Mouse (Mus musculus): ENCODE measurements around the gene Scd2. TPM values are rescaled to one million over a fixed set of nuclear protein-coding genes. Genes with fewer than 3 reads are reported as not detected.
A peak's percentile ranks its signal among the peaks of the same experiment; 100 is the strongest.

Scd2 gene
- polyA plus RNA-seq, 1 experiment from 2014 or later, result 254 TPM

DNA sequence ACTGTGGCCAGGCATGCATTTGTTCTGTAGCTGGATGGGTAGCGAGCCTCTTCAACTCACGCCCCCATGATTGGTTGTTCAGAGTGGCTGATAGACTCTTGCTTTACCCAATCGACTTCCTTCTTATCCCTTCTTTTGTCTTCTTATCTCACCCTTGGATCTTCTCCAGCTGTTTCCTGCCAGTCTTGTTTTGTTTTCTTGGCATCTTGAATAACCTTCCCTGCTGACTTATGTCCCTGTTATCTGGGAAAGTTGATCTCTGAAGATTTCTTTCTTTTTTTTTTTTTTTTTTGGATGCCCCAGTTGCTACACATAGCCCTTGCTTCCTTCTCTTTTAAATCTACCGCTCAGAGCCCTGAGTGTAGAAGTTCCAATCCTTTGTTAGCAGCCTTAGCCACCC is 34.0 kb upstream of the Scd2 start:
- Histone ChIP-seq H3K27me3 (no peaks in the 10 kb centered on the region), H3K9me3 (no peaks in the 10 kb centered on the region)

DNA sequence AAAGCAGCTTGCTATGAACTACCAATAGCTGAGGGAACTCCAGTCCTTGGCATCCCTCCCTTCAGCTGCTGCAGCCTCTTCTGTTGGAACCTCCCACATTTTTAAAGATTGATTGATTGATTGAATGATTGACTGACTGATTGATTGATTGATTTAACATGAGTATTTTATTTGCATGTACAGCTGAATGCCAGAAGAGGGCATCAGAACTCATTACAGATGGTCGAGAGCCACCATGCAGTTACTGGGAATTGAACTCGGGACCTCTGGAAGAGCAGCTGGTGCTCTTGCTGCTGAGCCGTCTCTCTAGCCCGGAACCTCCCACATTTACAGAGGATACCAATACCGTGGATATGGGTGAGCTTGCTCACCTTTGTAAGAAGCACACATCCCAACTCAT is 33.0 kb upstream of the Scd2 start:
- Histone ChIP-seq H3K9ac (replicated peaks) (no peak overlapping the region), H3K27ac (no peak overlapping the region), H3K27me3 (no peaks in the 10 kb centered on the region), H3K4me2 (replicated peaks) (no peak overlapping the region), H3K36me3 (no peaks in the 10 kb centered on the region), H3K4me3 (replicated peaks) (no peak overlapping the region), H3K4me1 (replicated peaks) (peaks cover 3% of the 10 kb centered on the region; the same call in 1 of the 2 replicates), H3K9me3 (no peaks in the 10 kb centered on the region)
- ATAC-seq, result no peak
- WGBS, result 83% methylated on average over 5 of the region's 5 CpGs

More for the DNA sequence above, 34.0 kb upstream of the Scd2 start:
- no peak overlapping the region for H3K4me2 ChIP-seq (replicated peaks)
- H3K9ac ChIP-seq (replicated peaks), result no peak overlapping the region
- WGBS, result 79% methylated on average over 4 of the region's 4 CpGs
- ATAC-seq, result no peak
- H3K27ac ChIP-seq, result no peak overlapping the region
- no peak overlapping the region for H3K4me3 ChIP-seq (replicated peaks)
- H3K4me1 ChIP-seq (replicated peaks), result no peaks in the 10 kb centered on the region
- no peaks in the 10 kb centered on the region for H3K36me3 ChIP-seq

DNA sequence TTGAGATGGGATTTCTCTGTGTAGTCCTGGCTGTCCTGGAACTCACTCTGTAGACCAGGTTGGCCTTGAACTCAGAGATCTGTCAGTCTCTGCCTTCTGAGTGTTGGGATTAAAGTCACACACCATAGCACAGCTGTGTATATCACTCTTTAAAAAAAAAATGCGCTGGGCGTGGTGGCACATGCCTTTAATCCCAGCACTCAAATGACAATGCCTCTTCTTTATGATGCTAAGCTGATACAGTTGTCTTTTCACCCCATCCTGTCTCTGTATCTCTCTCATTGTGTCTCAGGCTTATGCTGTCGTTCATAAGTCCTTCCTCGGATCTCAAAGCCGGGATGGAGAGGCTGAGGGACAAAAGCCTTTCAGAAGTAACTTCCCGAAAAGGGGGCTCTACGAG is 31.7 kb upstream of the Scd2 start:
- Histone ChIP-seq H3K4me1 (replicated peaks) (peaks cover 13% of the 10 kb centered on the region), H3K27ac (no peak overlapping the region), H3K9ac (replicated peaks) (no peak overlapping the region), H3K4me3 (replicated peaks) (no peak overlapping the region), H3K9me3 (no peaks in the 10 kb centered on the region), H3K27me3 (no peaks in the 10 kb centered on the region), H3K36me3 (no peaks in the 10 kb centered on the region), H3K4me2 (replicated peaks) (no peak overlapping the region)
- WGBS, result 51% methylated on average over 7 of the region's 7 CpGs
- no peak for ATAC-seq

DNA sequence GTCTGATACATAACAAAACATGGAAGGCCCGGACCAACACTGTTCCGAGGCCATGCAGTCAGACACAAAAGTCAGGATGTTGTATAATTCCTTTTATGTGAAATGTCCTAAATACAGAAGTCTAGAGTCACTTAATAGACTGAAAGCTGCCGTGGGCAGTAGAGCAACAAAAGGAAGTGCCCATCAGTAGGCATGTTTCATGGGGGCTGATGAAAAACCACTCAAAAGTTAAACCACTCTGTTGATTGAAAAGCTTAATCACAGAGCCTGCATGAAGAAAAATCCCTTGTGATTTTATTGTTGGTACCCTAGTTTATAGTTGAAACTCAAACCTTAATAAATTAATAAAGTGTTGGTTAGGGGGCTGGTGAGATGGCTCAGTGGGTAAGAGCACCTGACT is 29.9 kb upstream of the Scd2 start:
- WGBS, result 84% methylated on average over 3 of the region's 3 CpGs

DNA sequence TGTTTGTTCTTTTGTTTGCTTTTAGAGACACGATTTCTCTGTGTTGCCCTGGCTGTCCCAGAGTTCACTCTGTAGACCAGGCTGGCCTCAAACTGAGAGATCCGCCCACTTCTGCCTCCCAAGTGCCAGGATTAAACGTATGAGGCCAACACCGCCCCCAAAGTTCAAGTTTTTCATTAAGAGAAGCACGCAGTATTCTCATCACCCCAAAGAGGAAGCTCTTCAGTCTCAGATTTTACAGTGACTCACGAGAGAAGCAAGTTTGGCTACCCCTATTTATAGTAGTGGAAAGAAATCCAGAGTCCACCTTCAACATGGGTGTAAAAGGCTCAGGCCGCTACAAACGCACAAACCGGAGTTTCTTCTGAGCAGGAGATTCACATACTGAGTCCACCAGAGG is 29.2 kb upstream of the Scd2 start:
- Histone ChIP-seq H3K4me1 (replicated peaks) (peaks cover 20% of the 10 kb centered on the region), H3K27me3 (no peaks in the 10 kb centered on the region), H3K9ac (replicated peaks) (no peak overlapping the region), H3K4me2 (replicated peaks) (no peak overlapping the region), H3K36me3 (no peaks in the 10 kb centered on the region), H3K9me3 (no peaks in the 10 kb centered on the region), H3K27ac (no peak overlapping the region), H3K4me3 (replicated peaks) (no peak overlapping the region)
- WGBS, result 75% methylated on average over 9 of the region's 9 CpGs
- ATAC-seq, result no peak

More for the DNA sequence above, 29.9 kb upstream of the Scd2 start:
- ATAC-seq, result no peak
- no peak overlapping the region for H3K4me2 ChIP-seq (replicated peaks)
- H3K9me3 ChIP-seq, result no peaks in the 10 kb centered on the region
- H3K36me3 ChIP-seq, result no peaks in the 10 kb centered on the region
- no peaks in the 10 kb centered on the region for H3K27me3 ChIP-seq
- H3K4me1 ChIP-seq (replicated peaks), result peaks cover 20% of the 10 kb centered on the region
- H3K27ac ChIP-seq, result no peak overlapping the region
- H3K4me3 ChIP-seq (replicated peaks), result no peak overlapping the region
- H3K9ac ChIP-seq (replicated peaks), result no peak overlapping the region

DNA sequence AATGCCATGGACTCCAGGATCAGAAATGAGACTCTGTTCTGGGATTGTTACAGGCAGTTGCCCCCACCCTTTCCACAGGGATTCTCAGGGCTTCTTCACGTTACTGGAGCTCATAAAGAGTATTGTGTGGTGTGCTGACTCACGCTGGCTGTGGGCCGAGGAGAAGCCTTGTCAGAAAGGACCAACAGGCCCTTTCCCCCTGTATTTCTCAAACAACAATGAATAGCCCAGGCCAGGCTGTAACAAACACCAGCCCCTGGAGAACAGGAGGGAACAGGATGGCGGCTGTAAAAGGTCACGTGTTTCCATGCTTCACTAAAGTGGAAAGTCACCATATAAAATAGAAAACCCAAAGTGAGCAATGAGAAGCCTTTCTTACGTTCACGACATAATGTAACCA is 28.2 kb upstream of the Scd2 start:
- H3K4me1 ChIP-seq (replicated peaks), result peaks cover 20% of the 10 kb centered on the region
- no peak for ATAC-seq
- H3K9me3 ChIP-seq, result no peaks in the 10 kb centered on the region
- no peak overlapping the region for H3K27ac ChIP-seq
- no peak overlapping the region for H3K4me2 ChIP-seq (replicated peaks)
- no peaks in the 10 kb centered on the region for H3K27me3 ChIP-seq
- no peak overlapping the region for H3K4me3 ChIP-seq (replicated peaks)
- 49% methylated on average over 7 of the region's 7 CpGs for WGBS
- no peaks in the 10 kb centered on the region for H3K36me3 ChIP-seq
- H3K9ac ChIP-seq (replicated peaks), result no peak overlapping the region

DNA sequence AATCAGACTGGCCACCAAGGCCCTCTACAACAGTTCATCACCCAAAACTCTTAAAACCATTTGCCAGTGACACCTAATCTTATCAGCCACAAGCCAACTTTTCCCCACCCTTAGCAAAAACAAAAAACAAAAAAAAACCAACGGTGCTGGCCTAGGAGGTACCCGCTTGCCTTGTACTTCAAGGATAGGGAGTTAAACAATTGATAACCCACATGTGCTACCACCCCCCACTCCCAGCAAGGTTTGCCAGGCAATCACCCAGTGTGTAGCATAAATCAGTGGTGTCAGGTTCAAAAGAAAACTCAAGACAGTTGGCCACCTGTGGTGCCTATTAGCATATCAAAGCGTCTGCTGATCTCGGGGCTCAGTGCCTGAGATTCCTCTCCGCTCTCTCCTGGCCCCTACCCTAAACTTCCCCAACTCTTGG is 27.6 kb upstream of the Scd2 start:
- Histone ChIP-seq H3K9me3 (no peaks in the 10 kb centered on the region), H3K4me2 (replicated peaks) (peak overlapping the region; percentile 77; the same call in 1 of the 2 replicates), H3K4me3 (replicated peaks) (no peak overlapping the region), H3K27ac (no peak overlapping the region), H3K36me3 (no peaks in the 10 kb centered on the region), H3K4me1 (replicated peaks) (peaks cover 20% of the 10 kb centered on the region), H3K27me3 (no peaks in the 10 kb centered on the region), H3K9ac (replicated peaks) (no peak overlapping the region)
- 17% methylated on average over 5 of the region's 5 CpGs for WGBS
- no peak for ATAC-seq

DNA sequence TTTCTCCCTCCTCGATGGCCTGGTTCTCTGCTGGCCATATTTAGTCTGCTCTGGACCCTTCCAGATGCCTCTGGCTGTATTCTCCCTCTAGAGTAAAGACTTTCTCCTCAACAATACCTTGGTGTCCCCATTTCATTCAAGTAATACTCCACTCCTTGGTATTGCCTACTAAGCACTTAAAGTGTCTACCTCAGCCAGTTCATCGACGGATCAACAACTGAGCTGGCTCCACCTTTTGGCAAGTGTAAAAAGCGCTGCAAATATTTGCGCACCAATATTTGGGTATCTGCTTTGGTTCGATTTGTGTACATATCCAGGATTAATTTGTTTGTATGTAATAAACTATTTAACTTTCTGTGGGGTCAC is 27.0 kb upstream of the Scd2 start:
- Histone ChIP-seq H3K4me3 (replicated peaks) (peak overlapping the region; percentile 64), H3K4me2 (replicated peaks) (peak overlapping the region; percentile 77), H3K27me3 (no peaks in the 10 kb centered on the region), H3K9ac (replicated peaks) (peak overlapping the region; percentile 76; the same call in 1 of the 2 replicates), H3K4me1 (replicated peaks) (peaks cover 20% of the 10 kb centered on the region), H3K27ac (peak overlapping the region; percentile 88), H3K36me3 (no peaks in the 10 kb centered on the region), H3K9me3 (no peaks in the 10 kb centered on the region)
- ATAC-seq, result peak; percentile 18
- WGBS, result 5% methylated on average over 6 of the region's 6 CpGs

DNA sequence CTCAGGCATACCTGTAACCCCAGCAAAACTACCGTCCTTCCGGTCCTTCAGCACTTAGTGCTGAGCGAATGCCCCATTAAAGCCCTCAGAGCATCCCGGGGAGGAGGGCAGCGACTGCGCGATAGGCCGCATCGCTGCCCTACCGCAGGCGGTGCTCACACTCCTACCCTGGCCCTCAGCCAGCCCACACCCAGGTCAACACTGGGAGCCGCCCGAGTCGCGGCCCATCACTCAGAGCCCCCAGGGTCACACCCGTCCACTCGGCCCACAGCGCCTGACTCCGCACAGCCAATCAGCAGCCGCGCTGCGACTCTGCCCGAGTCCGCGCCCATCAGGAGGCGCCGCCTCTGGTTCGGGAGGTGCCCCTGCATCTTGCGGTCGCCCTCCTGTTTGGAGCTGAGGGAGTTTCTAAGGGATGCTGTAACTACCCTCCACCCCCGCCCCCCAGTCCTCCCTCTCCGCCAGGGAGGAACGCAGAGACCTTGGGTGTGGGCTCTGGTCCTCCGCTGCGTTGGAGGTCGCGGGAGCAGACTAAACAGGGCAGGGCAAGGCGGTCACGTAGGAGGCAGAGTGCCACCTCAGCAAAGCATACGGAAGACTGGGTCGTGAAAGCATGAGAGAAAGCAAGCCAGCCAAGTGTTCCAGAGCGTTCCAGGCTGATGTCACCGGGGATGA is 26.5 kb upstream of the Scd2 start:
- WGBS, result under 1% methylated on average over 43 of the region's 43 CpGs
- Histone ChIP-seq H3K9ac (replicated peaks) (peak overlapping the region; percentile 76), H3K4me2 (replicated peaks) (peak overlapping the region; percentile 77), H3K4me3 (replicated peaks) (peak overlapping the region; percentile 64), H3K27me3 (no peaks in the 10 kb centered on the region), H3K4me1 (replicated peaks) (peaks cover 20% of the 10 kb centered on the region), H3K9me3 (no peaks in the 10 kb centered on the region), H3K27ac (peak overlapping the region; percentile 88), H3K36me3 (no peaks in the 10 kb centered on the region)
- peak; percentile 98 for ATAC-seq

DNA sequence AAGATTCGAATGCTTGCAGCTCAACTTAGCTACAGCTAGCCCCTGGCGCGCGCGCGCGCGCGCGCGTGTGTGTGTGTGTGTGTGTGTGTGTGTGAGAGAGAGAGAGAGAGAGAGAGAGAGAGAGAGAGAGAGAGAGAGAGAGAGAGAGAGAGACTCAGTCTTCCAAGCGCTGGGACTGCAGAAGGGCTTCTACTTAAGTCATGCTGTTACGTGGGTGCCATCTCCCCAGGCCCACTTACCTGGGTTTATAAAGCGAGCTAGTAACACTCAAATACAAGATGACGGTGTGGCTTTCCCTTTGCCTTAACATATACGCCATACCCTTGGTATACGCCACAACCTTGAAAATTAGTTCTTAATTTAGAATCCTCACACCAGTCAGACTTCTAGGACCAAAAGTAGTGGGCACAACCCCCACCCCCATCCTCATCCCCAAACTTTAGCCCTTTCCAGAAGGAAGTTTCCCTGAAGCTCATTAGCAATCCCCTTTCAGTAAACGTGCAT is 25.9 kb upstream of the Scd2 start:
- no peaks in the 10 kb centered on the region for H3K27me3 ChIP-seq

DNA sequence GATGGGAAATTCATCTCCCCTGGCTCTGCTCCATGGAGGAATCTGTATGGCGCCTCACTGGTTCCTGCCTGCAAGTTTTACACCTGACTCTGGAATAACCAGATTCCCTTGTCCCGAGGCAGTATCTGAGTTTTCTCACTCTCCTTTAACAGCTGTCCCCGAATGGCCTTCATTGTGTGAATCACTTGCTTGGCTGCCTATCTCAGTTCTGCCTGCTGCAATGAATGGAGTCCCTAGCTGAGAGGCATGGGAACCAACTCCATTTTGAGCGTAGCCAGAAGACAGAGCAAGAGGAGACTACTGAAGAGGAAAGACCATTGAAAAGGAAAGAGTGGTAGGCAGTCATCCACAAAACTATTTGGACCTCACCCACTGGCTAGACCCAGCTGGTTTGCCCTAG is 19.8 kb upstream of the Scd2 start:
- H3K9me3 ChIP-seq, result no peaks in the 10 kb centered on the region
- no peak overlapping the region for H3K4me3 ChIP-seq (replicated peaks)
- no peak overlapping the region for H3K4me2 ChIP-seq (replicated peaks)
- no peak overlapping the region for H3K9ac ChIP-seq (replicated peaks)
- 83% methylated on average over 4 of the region's 4 CpGs for WGBS
- H3K27me3 ChIP-seq, result no peaks in the 10 kb centered on the region
- no peak for ATAC-seq
- no peaks in the 10 kb centered on the region for H3K4me1 ChIP-seq (replicated peaks)
- no peaks in the 10 kb centered on the region for H3K36me3 ChIP-seq
- H3K27ac ChIP-seq, result no peak overlapping the region

More for the DNA sequence above, 25.9 kb upstream of the Scd2 start:
- H3K9ac ChIP-seq (replicated peaks), result peak overlapping the region; percentile 76
- peak overlapping the region; percentile 64 for H3K4me3 ChIP-seq (replicated peaks)
- H3K9me3 ChIP-seq, result no peaks in the 10 kb centered on the region
- no peak for ATAC-seq
- peak overlapping the region; percentile 88 for H3K27ac ChIP-seq
- H3K4me1 ChIP-seq (replicated peaks), result peaks cover 20% of the 10 kb centered on the region
- no peaks in the 10 kb centered on the region for H3K36me3 ChIP-seq
- peak overlapping the region; percentile 77 for H3K4me2 ChIP-seq (replicated peaks)
- WGBS, result 12% methylated on average over 18 of the region's 18 CpGs

DNA sequence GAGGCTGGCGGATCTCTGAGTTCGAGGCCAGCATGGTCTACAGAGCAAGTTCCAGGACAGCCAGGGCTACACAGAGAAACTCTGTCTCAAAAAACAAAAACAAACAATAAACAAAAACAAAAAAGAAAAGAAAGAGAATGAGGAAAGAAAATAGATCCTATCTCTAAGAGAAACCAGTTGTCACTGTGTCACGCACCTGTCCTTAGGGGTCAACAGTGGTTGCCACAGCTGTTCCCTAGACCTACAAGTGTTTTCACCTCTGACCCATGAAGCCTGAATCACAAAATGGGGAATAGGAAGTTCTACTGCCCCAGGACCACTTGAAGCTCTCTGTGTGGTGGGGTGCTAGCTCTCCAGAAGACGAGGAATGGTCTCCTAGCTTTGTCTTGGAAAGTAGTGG is 19.0 kb upstream of the Scd2 start:
- Histone ChIP-seq H3K9ac (replicated peaks) (no peak overlapping the region), H3K9me3 (no peaks in the 10 kb centered on the region), H3K4me2 (replicated peaks) (no peak overlapping the region), H3K4me1 (replicated peaks) (no peaks in the 10 kb centered on the region), H3K36me3 (no peaks in the 10 kb centered on the region), H3K27ac (no peak overlapping the region), H3K4me3 (replicated peaks) (no peak overlapping the region), H3K27me3 (no peaks in the 10 kb centered on the region)
- WGBS, result 88% methylated on average over 4 of the region's 4 CpGs
- no peak for ATAC-seq

DNA sequence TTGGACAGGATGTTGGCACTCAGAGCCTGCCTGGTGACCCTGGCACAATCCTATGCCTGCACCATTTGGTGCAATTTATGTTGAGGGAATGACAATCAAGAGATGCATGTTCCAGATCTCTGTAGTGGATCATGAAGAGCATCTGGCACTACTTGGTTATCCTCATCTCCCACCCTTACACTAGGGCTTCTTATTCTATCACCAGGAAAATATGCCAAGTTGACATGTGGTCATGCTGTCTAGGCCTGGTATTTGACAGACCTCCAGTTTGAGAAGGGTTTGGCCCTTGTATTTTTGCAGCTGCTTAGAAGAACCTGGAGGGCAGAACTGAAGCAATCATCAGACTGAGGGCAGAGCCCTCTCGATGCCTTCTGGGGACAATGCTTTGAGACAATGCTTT is 18.1 kb upstream of the Scd2 start:
- WGBS, result 92% methylated on average over 1 of the region's 1 CpGs
- H3K9me3 ChIP-seq, result no peaks in the 10 kb centered on the region
- H3K4me2 ChIP-seq (replicated peaks), result no peak overlapping the region
- H3K36me3 ChIP-seq, result no peaks in the 10 kb centered on the region
- no peak for ATAC-seq
- no peak overlapping the region for H3K9ac ChIP-seq (replicated peaks)
- H3K4me3 ChIP-seq (replicated peaks), result no peak overlapping the region
- H3K27me3 ChIP-seq, result no peaks in the 10 kb centered on the region
- H3K27ac ChIP-seq, result no peak overlapping the region
- H3K4me1 ChIP-seq (replicated peaks), result peaks cover 6% of the 10 kb centered on the region
